In the genomic region with DNA sequence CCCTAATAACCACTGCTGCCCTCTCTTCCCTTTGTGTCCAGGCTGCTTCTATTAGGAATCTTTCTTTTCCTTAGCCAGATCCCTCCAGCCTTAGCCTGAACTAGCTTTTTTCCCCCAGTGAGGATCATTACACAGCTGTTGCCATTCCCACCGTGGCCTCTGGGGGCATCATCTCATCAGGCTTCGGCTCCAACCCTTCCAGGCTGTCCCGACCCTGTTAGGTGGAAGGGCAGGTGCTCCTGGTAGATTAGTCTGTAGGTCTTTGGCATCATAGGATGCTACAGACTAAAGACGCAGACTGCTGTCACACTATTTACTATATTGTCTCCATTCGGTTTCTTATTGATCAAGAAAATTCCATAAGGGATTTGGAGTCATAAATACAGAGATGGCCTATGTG, we compare ENCODE assay signal across 9 mouse cellular contexts.
DNase-seq lines count a peak whose midpoint lies in the region; ATAC-seq and TF ChIP-seq lines count a peak whose summit lies in the region.
"Had no signal": no experiment of that assay in that cellular context is flagged by ENCODE, and none has a peak within 500 bp of the region (broad histone marks: within the 10 kb centered on the region; RNA-seq: fewer than 3 reads in every experiment).

No protein-coding gene starts in this region.

- H3K27ac ChIP-seq in kidney, embryonic 14.5 days (ENCODE audit: low read depth, low read length) = no peak overlapping the region
- no peak overlapping the region for H3K27ac ChIP-seq in hindbrain, postnatal 0 days

- no peaks in the 10 kb centered on the region for H3K4me1 ChIP-seq in kidney, embryonic 14.5 days (ENCODE audit: control insufficient read depth, insufficient read depth, low read length)
- H3K4me1 ChIP-seq in hindbrain, postnatal 0 days (ENCODE audit: insufficient read depth, low read length) = no peaks in the 10 kb centered on the region

- no peaks in the 10 kb centered on the region for H3K36me3 ChIP-seq in kidney, embryonic 14.5 days (ENCODE audit: control insufficient read depth, insufficient read depth, low read length)
- no peaks in the 10 kb centered on the region for H3K36me3 ChIP-seq in hindbrain, postnatal 0 days (ENCODE audit: insufficient read depth, low read length)

- no peak overlapping the region for H3K4me3 ChIP-seq in kidney, embryonic 14.5 days (ENCODE audit: low read length)
- no peak overlapping the region for H3K4me3 ChIP-seq in hindbrain, postnatal 0 days (ENCODE audit: low read length)
- H3K4me3 ChIP-seq: erythroblast, embryonic 14.5 days had no signal

- no peaks in the 10 kb centered on the region for H3K27me3 ChIP-seq in kidney, embryonic 14.5 days (ENCODE audit: control insufficient read depth, insufficient read depth, low read length)
- no peaks in the 10 kb centered on the region for H3K27me3 ChIP-seq in hindbrain, postnatal 0 days (ENCODE audit: insufficient read depth, low read length)

- no peak overlapping the region for H3K9ac ChIP-seq in kidney, embryonic 14.5 days (ENCODE audit: low read depth, low read length)
- no peak overlapping the region for H3K9ac ChIP-seq in hindbrain, postnatal 0 days (replicated peaks; ENCODE audit: low read length)

- peak; percentile 44 for DNase-seq in kidney, adult 18-20 months
- peak; percentile 35 to 37 for DNase-seq in B cell, adult 2 months
- peak; percentile 65 for DNase-seq in R1 (ENCODE audit: low read depth, low spot score)
- peak; percentile 42 to 64 for DNase-seq in cerebellum, postnatal 4 days (ENCODE audit: low spot score in 2 of 2)
- peak; percentile 46 for DNase-seq in hindbrain, postnatal 0 days (ENCODE audit: low spot score)

- no peak for ATAC-seq in kidney, embryonic 14.5 days (ENCODE audit: low FRiP score, low TSS enrichment)
- no peak for ATAC-seq in hindbrain, postnatal 0 days
- ATAC-seq in megakaryocyte progenitor cell, adult 5-6 weeks (replicated peaks; ENCODE audit: poor library complexity) = peak; percentile 83
- ATAC-seq in inflammation-experienced regulatory T-cells, adult 6 months = no peak

- 26% methylated on average over 5 of the region's 5 CpGs for WGBS in kidney, embryonic 14.5 days
- 25% methylated on average over 5 of the region's 5 CpGs for WGBS in hindbrain, postnatal 0 days

- H3K9me3 ChIP-seq in kidney, embryonic 14.5 days (ENCODE audit: control insufficient read depth, low read length) = no peaks in the 10 kb centered on the region
- no peaks in the 10 kb centered on the region for H3K9me3 ChIP-seq in hindbrain, postnatal 0 days (ENCODE audit: low read length)

- TF ChIP-seq CTCF in hindbrain, postnatal 0 days (IDR thresholded peaks at IDR 0.05; ENCODE audit: low read depth) = peak; percentile 79

- no peak overlapping the region for H3K4me2 ChIP-seq in kidney, embryonic 14.5 days (replicated peaks; ENCODE audit: low read depth, low read length)
- H3K4me2 ChIP-seq in hindbrain, postnatal 0 days (ENCODE audit: low read depth, low read length) = no peak overlapping the region
